Mouse (Mus musculus) embryonic facial prominence, embryonic 10.5 days (tissue): ENCODE data around the gene Sp2. TPM values are rescaled to one million over a fixed set of nuclear protein-coding genes. Genes with fewer than 3 reads are reported as not detected.

Experiments used
- polyA plus RNA-seq: library from polyadenylated mRNA; unstranded; fragments of >200 nt; fragmentation: Nextera tagmentation; extraction: Ambion mirVana; gene quantifications from 2 replicates; pipeline ENCODE4 v1.2.1, GENCODE M21; 2016

The Sp2 gene
- polyA plus RNA-seq, 1 experiment from 2014 or later, result 27.9 TPM

Other genes with a start within 250 kb of the Sp2 start
- 22.4 and 25.5 TPM in 2 replicates for gene Snx11, start 205.4 kb downstream of the Sp2 start, polyA plus RNA-seq
- 201 and 213 TPM in 2 replicates for gene Cbx1, start 193.8 kb downstream of the Sp2 start, polyA plus RNA-seq
- 65.4 and 69.9 TPM in 2 replicates for gene Nfe2l1, start 153.0 kb downstream of the Sp2 start, polyA plus RNA-seq
- gene Copz2, start 133.1 kb downstream of the Sp2 start, polyA plus RNA-seq, result 36.2 and 37.4 TPM in 2 replicates
- gene Cdk5rap3, start 66.5 kb downstream of the Sp2 start, polyA plus RNA-seq, result 90.1 and 99.9 TPM in 2 replicates
- 1.1 and 2.3 TPM in 2 replicates for gene Prr15l, start 54.9 kb downstream of the Sp2 start, polyA plus RNA-seq
- 32.0 and 34.5 TPM in 2 replicates for gene Pnpo, start 39.0 kb downstream of the Sp2 start, polyA plus RNA-seq
- 4.4 and 7.4 TPM in 2 replicates for gene Sp6, start 30.4 kb upstream of the Sp2 start, polyA plus RNA-seq
- gene Scrn2, start 47.0 kb upstream of the Sp2 start, polyA plus RNA-seq, result 43.5 and 43.8 TPM in 2 replicates
- gene Lrrc46, start 58.4 kb upstream of the Sp2 start, polyA plus RNA-seq, result 1.2 TPM in 2 replicates
- 86.6 and 89.9 TPM in 2 replicates for gene Mrpl10, start 58.6 kb upstream of the Sp2 start, polyA plus RNA-seq
- 9.7 and 10.0 TPM in 2 replicates for gene Osbpl7, start 67.7 kb upstream of the Sp2 start, polyA plus RNA-seq
- 0.11 and 0.17 TPM in 2 replicates for gene Tbx21, start 132.4 kb upstream of the Sp2 start, polyA plus RNA-seq
- 4.7 and 5.1 TPM in 2 replicates for gene Tbkbp1, start 168.5 kb upstream of the Sp2 start, polyA plus RNA-seq
- 85.5 and 85.9 TPM in 2 replicates for gene Kpnb1, start 204.9 kb upstream of the Sp2 start, polyA plus RNA-seq